Mouse (Mus musculus) lung, postnatal 0 days (tissue): ENCODE results near the gene Macf1.

ENCODE experiments used
- CTCF ChIP-seq: IDR thresholded peaks from 2 replicates; pipeline ENCODE4 v1.5.1; 2016; ENCODE audit warnings: antibody characterized with exemption, mild to moderate bottlenecking
- EP300 ChIP-seq: IDR thresholded peaks from 2 replicates; pipeline ENCODE4 v1.6.1; 2016; ENCODE audit warnings: antibody characterized with exemption, mild to moderate bottlenecking, control low read depth

- no peak; the same call in 1 of the 2 replicates for TF ChIP-seq CTCF
- TF ChIP-seq EP300: no peak
Measured at GRCm38 (mm10) chr4:123649131-123649530, 35.0 kb downstream of the Macf1 start.
